Mouse (Mus musculus): Measurements from ENCODE around the gene Cacna2d1. TPM values are rescaled to one million over a fixed set of nuclear protein-coding genes. Genes with fewer than 3 reads are reported as not detected.

Gene Cacna2d1
- polyA plus RNA-seq, 2 experiments, result 0.20 to 0.22 TPM

- H3K36me3 ChIP-seq (replicated peaks; ENCODE audit: control insufficient read depth, insufficient read depth, low read depth), result no peaks in the 10 kb centered on the region
- no peak overlapping the region for H3K9ac ChIP-seq (replicated peaks)
- no peaks in the 10 kb centered on the region for H3K9me3 ChIP-seq (ENCODE audit: control insufficient read depth, low read length)
- no peak overlapping the region for H3K27ac ChIP-seq
- no peak for TF ChIP-seq EP300 (IDR thresholded peaks at IDR 0.05; ENCODE audit: low read depth)
- no peak for TF ChIP-seq CTCF (IDR thresholded peaks at IDR 0.05; ENCODE audit: low read depth)
- no peak overlapping the region for H3K4me3 ChIP-seq (ENCODE audit: insufficient read depth in 1 of 2, low read depth in 2 of 2, low read length in 2 of 2)
- ATAC-seq (ENCODE audit: insufficient read depth) (no peak), DNase-seq (ENCODE audit: low read depth in 3 of 3, low spot score in 3 of 3) (no peak)
- H3K4me1 ChIP-seq (replicated peaks; ENCODE audit: control insufficient read depth in 2 of 2, insufficient read depth in 2 of 2, low read length in 1 of 2), result no peaks in the 10 kb centered on the region
- H3K27me3 ChIP-seq (ENCODE audit: control insufficient read depth, insufficient read depth, low read length), result no peaks in the 10 kb centered on the region
- H3K4me2 ChIP-seq (ENCODE audit: low read depth), result no peak overlapping the region
Measured at GRCm38 (mm10) chr5:15966888-15967287, 32.4 kb downstream of the Cacna2d1 start.

DNA sequence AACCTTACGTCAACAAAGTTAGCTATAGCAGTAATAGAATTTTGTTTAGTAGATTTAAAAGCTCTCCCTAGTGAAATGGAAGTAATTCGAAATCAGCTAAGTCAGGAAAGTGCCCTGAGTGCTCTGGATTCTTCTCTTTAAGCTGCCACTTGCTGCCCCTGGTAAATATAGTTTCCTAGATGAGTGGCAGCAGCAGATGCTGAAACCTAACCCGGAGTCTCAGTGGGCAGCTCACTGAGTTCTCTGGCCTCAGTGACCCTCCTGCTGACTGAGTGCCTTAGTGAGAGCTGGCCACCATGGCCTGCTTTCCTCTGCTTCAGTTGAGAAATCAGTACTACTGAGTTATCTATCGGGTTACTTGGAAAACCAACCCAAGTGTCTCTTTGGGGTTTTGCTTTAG lies 37.3 kb downstream of the Cacna2d1 start:
- no peaks in the 10 kb centered on the region for H3K9me3 ChIP-seq (ENCODE audit: control insufficient read depth, low read length)
- no peaks in the 10 kb centered on the region for H3K4me1 ChIP-seq (replicated peaks; ENCODE audit: control insufficient read depth in 2 of 2, insufficient read depth in 2 of 2, low read length in 1 of 2)
- 53% methylated on average over 4 of the region's 4 CpGs for WGBS (ENCODE audit: insufficient replicate concordance)
- no peaks in the 10 kb centered on the region for H3K36me3 ChIP-seq (replicated peaks; ENCODE audit: control insufficient read depth, insufficient read depth, low read depth)
- H3K27me3 ChIP-seq (ENCODE audit: control insufficient read depth, insufficient read depth, low read length), result no peaks in the 10 kb centered on the region
- no peak for ATAC-seq (ENCODE audit: insufficient read depth)
- TF ChIP-seq EP300 (IDR thresholded peaks at IDR 0.05; ENCODE audit: low read depth), result no peak
- H3K9ac ChIP-seq (replicated peaks), result no peak overlapping the region
- H3K4me3 ChIP-seq (ENCODE audit: insufficient read depth in 1 of 2, low read depth in 2 of 2, low read length in 2 of 2), result no peak overlapping the region
- H3K4me2 ChIP-seq (ENCODE audit: low read depth), result no peak overlapping the region
- DNase-seq (ENCODE audit: low read depth in 3 of 3, low spot score in 3 of 3), result no peak
- H3K27ac ChIP-seq, result no peak overlapping the region

GRCm38 (mm10) chr5:15972351-15972750 lies 37.9 kb downstream of the Cacna2d1 start:
- H3K27me3 ChIP-seq (ENCODE audit: control insufficient read depth, insufficient read depth, low read length), result no peaks in the 10 kb centered on the region
- TF ChIP-seq EP300 (IDR thresholded peaks at IDR 0.05; ENCODE audit: low read depth) (no peak), CTCF (IDR thresholded peaks at IDR 0.05; ENCODE audit: low read depth) (no peak)
- DNase-seq (ENCODE audit: low read depth in 3 of 3, low spot score in 3 of 3), result no peak
- WGBS (ENCODE audit: insufficient replicate concordance), result 64% methylated on average over 1 of the region's 1 CpGs
- no peak overlapping the region for H3K9ac ChIP-seq (replicated peaks)
- H3K4me1 ChIP-seq (replicated peaks; ENCODE audit: control insufficient read depth in 2 of 2, insufficient read depth in 2 of 2, low read length in 1 of 2), result no peaks in the 10 kb centered on the region
- no peak overlapping the region for H3K4me2 ChIP-seq (ENCODE audit: low read depth)
- no peak overlapping the region for H3K4me3 ChIP-seq (ENCODE audit: insufficient read depth in 1 of 2, low read depth in 2 of 2, low read length in 2 of 2)
- ATAC-seq (ENCODE audit: insufficient read depth), result no peak
- H3K36me3 ChIP-seq (replicated peaks; ENCODE audit: control insufficient read depth, insufficient read depth, low read depth), result no peaks in the 10 kb centered on the region
- no peak overlapping the region for H3K27ac ChIP-seq
- no peaks in the 10 kb centered on the region for H3K9me3 ChIP-seq (ENCODE audit: control insufficient read depth, low read length)

DNA sequence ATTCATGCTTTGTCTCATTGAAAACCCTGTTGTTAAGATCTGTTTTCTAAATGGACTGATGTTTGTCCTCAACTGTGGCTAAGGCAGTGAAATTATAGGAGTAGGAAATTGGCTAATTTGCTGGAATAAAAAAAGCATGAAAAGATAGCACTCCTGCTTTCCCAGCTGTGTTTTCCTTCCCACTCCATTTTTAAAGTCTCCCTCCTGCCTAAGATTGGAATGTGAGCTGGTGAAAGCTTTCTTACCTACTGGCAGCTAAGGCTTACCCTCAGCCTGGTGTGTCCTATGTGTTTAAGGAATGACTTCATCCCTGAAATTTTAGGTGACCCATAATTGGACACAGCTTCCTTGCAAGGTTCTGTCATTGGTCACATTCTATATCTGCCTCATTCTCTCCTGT lies 40.2 kb downstream of the Cacna2d1 start:
- Histone ChIP-seq H3K4me3 (ENCODE audit: insufficient read depth in 1 of 2, low read depth in 2 of 2, low read length in 2 of 2) (no peak overlapping the region), H3K27ac (no peak overlapping the region)

DNA sequence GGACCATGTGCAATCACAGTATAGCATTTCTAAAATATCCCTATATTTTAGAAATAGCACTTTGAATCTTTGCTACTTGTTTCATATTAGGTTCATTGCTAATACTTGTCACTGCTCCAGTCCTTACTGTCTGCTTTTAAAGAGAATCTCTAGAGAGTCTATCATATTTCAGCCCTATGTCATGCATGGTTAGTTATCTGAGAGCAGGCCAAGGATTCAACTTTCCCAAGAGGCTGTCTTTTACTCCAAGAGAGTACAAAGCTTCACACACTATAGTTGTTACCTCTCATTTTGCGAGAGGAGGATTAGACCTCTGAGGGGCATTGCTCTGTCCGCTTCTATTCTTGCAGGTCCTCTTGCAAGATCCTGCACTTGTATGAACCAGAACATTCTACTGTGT lies 44.7 kb downstream of the Cacna2d1 start:
- no peak for DNase-seq (ENCODE audit: low read depth in 3 of 3, low spot score in 3 of 3)
- 65% methylated on average over 2 of the region's 2 CpGs for WGBS (ENCODE audit: insufficient replicate concordance)

More for the DNA sequence above, 40.2 kb downstream of the Cacna2d1 start:
- TF ChIP-seq CTCF (IDR thresholded peaks at IDR 0.05; ENCODE audit: low read depth) (no peak), EP300 (IDR thresholded peaks at IDR 0.05; ENCODE audit: low read depth) (no peak)
- H3K9ac ChIP-seq (replicated peaks), result no peak overlapping the region
- no peaks in the 10 kb centered on the region for H3K27me3 ChIP-seq (ENCODE audit: control insufficient read depth, insufficient read depth, low read length)
- no peaks in the 10 kb centered on the region for H3K36me3 ChIP-seq (replicated peaks; ENCODE audit: control insufficient read depth, insufficient read depth, low read depth)
- H3K9me3 ChIP-seq (ENCODE audit: control insufficient read depth, low read length), result no peaks in the 10 kb centered on the region
- H3K4me2 ChIP-seq (ENCODE audit: low read depth), result no peak overlapping the region
- DNase-seq (ENCODE audit: low read depth in 3 of 3, low spot score in 3 of 3) (no peak), ATAC-seq (ENCODE audit: insufficient read depth) (no peak)
- no peaks in the 10 kb centered on the region for H3K4me1 ChIP-seq (replicated peaks; ENCODE audit: control insufficient read depth in 2 of 2, insufficient read depth in 2 of 2, low read length in 1 of 2)

GRCm38 (mm10) chr5:15982573-15982972 lies 48.1 kb downstream of the Cacna2d1 start:
- TF ChIP-seq CTCF (IDR thresholded peaks at IDR 0.05; ENCODE audit: low read depth), result no peak
- no peak for TF ChIP-seq EP300 (IDR thresholded peaks at IDR 0.05; ENCODE audit: low read depth)
- H3K9ac ChIP-seq (replicated peaks), result no peak overlapping the region
- ATAC-seq (ENCODE audit: insufficient read depth), result no peak
- H3K4me3 ChIP-seq (ENCODE audit: insufficient read depth in 1 of 2, low read depth in 2 of 2, low read length in 2 of 2), result no peak overlapping the region
- no peaks in the 10 kb centered on the region for H3K36me3 ChIP-seq (replicated peaks; ENCODE audit: control insufficient read depth, insufficient read depth, low read depth)
- H3K27ac ChIP-seq, result no peak overlapping the region
- no peaks in the 10 kb centered on the region for H3K9me3 ChIP-seq (ENCODE audit: control insufficient read depth, low read length)
- 36% methylated on average over 4 of the region's 4 CpGs for WGBS (ENCODE audit: insufficient replicate concordance)
- no peak overlapping the region for H3K4me2 ChIP-seq (ENCODE audit: low read depth)
- H3K27me3 ChIP-seq (ENCODE audit: control insufficient read depth, insufficient read depth, low read length), result no peaks in the 10 kb centered on the region
- DNase-seq (ENCODE audit: low read depth in 3 of 3, low spot score in 3 of 3), result no peak
- no peaks in the 10 kb centered on the region for H3K4me1 ChIP-seq (replicated peaks; ENCODE audit: control insufficient read depth in 2 of 2, insufficient read depth in 2 of 2, low read length in 1 of 2)

More for the DNA sequence above, 44.7 kb downstream of the Cacna2d1 start:
- Histone ChIP-seq H3K36me3 (replicated peaks; ENCODE audit: control insufficient read depth, insufficient read depth, low read depth) (no peaks in the 10 kb centered on the region), H3K9me3 (ENCODE audit: control insufficient read depth, low read length) (no peaks in the 10 kb centered on the region), H3K4me1 (replicated peaks; ENCODE audit: control insufficient read depth in 2 of 2, insufficient read depth in 2 of 2, low read length in 1 of 2) (no peaks in the 10 kb centered on the region), H3K4me2 (ENCODE audit: low read depth) (no peak overlapping the region), H3K4me3 (ENCODE audit: insufficient read depth in 1 of 2, low read depth in 2 of 2, low read length in 2 of 2) (no peak overlapping the region), H3K9ac (replicated peaks) (no peak overlapping the region), H3K27me3 (ENCODE audit: control insufficient read depth, insufficient read depth, low read length) (no peaks in the 10 kb centered on the region), H3K27ac (no peak overlapping the region)
- ATAC-seq (ENCODE audit: insufficient read depth), result no peak
- TF ChIP-seq CTCF (IDR thresholded peaks at IDR 0.05; ENCODE audit: low read depth) (no peak), EP300 (IDR thresholded peaks at IDR 0.05; ENCODE audit: low read depth) (no peak)

Data from liver, embryonic 14.5 days (tissue).